Mouse (Mus musculus): Measurements from ENCODE around the gene Pgm3. TPM values are rescaled to one million over a fixed set of nuclear protein-coding genes. Genes with fewer than 3 reads are reported as not detected.

Pgm3 gene
- polyA plus RNA-seq (2015; fragmentation: Illumina TruSeq; extraction: RNeasy Lipid Tissue Mini Kit (QIAGEN cat#74804); ENCODE audit: insufficient read depth, low read depth, low replicate concordance): 3.7 TPM

GRCm38 (mm10) chr9:86571540-86572135 is at the start of gene Pgm3, which contains the start of gene Rwdd2a:
Gene Pgm3 (minus strand): TSS chr9:86571842.
Gene Rwdd2a (plus strand): TSS chr9:86571991.

Other genes starting within 250 kb of the Pgm3 start
- gene Ube2cbp, start 106.9 kb downstream of the Pgm3 start, polyA plus RNA-seq (2015; fragmentation: Illumina TruSeq; extraction: RNeasy Lipid Tissue Mini Kit (QIAGEN cat#74804); ENCODE audit: insufficient read depth, low read depth, low replicate concordance): not detected
- gene Dop1a, start 104.7 kb downstream of the Pgm3 start, polyA plus RNA-seq (2015; fragmentation: Illumina TruSeq; extraction: RNeasy Lipid Tissue Mini Kit (QIAGEN cat#74804); ENCODE audit: insufficient read depth, low read depth, low replicate concordance): 10.2 TPM
- gene Rwdd2a, start 149 bp upstream of the Pgm3 start, polyA plus RNA-seq (2015; fragmentation: Illumina TruSeq; extraction: RNeasy Lipid Tissue Mini Kit (QIAGEN cat#74804); ENCODE audit: insufficient read depth, low read depth, low replicate concordance): 1.3 TPM
- 6.4 TPM for gene Me1, start 124.1 kb upstream of the Pgm3 start, polyA plus RNA-seq (2015; fragmentation: Illumina TruSeq; extraction: RNeasy Lipid Tissue Mini Kit (QIAGEN cat#74804); ENCODE audit: insufficient read depth, low read depth, low replicate concordance)
- not detected for gene Prss35, start 171.8 kb upstream of the Pgm3 start, polyA plus RNA-seq (2015; fragmentation: Illumina TruSeq; extraction: RNeasy Lipid Tissue Mini Kit (QIAGEN cat#74804); ENCODE audit: insufficient read depth, low read depth, low replicate concordance)

All from pancreas, adult 10 weeks (tissue).